Mouse (Mus musculus): ENCODE measurements around the gene Rbfox3.
A peak's percentile ranks its signal among the peaks of the same experiment; 100 is the strongest.

Rbfox3 gene

GRCm38 (mm10) chr11:118671216-118671615 is 240.2 kb downstream of the Rbfox3 start:
- DNase-seq (ENCODE audit: low read depth, low spot score), result no peak

DNA sequence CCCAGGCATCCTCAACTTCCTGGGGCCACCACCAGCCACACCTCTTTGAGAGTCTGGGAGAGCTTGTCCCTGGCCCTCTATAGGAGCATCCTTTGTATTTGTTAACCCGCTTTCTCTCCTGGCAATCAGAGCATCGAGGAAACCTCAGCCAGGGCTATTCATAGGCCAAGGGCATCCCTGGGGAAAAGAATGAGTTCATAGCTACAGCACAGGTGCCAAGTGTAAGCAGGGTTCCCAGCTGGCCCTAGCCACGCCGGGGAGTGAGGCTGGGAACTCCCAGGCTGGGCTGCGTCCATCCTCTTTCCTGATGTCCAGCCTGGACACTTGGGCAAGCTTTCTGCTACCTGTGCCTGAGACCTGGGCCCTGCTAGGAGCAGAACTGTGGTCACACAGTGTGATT is 241.6 kb downstream of the Rbfox3 start:
- DNase-seq (ENCODE audit: low read depth, low spot score), result no peak

DNA sequence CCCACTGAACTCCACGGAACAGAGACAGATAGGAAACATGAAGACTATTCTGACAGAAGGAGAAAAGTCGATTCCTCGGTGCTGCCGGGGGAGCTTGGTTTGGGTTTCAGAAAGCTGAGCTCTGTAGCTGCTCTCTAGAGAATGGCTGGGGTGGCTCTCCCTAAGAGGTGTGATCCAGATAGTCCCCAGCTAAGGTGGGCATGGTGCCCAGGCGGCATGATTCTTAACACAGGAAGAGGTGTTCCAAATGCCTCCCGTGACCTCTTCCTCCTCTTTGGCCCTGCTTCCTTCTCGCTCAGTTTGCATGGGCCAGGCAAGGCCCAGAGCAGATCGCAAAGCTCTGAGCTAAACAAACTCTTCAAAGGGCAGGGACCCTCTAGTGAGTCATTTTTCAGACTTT is 243.0 kb downstream of the Rbfox3 start:
- no peak for DNase-seq (ENCODE audit: low read depth, low spot score)

DNA sequence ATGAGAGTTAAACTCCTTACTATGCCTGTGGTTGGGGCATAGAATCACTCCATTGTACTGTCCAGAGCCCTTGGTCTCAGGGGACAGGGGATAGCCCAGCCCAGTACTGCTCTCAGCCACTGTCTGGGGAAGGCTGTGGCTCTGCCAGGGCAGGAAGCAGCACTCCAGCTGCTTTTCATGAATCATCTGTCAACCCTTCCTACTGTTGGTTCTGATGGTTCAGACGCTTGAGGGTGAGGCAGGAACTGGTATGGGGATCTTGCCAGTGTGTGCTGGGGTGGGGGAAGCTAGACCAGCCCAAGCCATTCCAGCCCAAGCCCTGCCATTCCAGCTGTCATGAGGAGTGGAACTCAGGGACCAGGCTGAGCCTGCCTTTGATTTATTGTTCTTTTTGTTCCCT is 243.5 kb downstream of the Rbfox3 start:
- no peak for DNase-seq (ENCODE audit: low read depth, low spot score)

GRCm38 (mm10) chr11:118666172-118666571 is 245.2 kb downstream of the Rbfox3 start:
- DNase-seq (ENCODE audit: low read depth, low spot score), result no peak

GRCm38 (mm10) chr11:118663305-118663704 is 248.1 kb downstream of the Rbfox3 start:
- DNase-seq (ENCODE audit: low read depth, low spot score), result no peak

- no peak for DNase-seq (ENCODE audit: low read depth, low spot score)
These were observed 252.1 kb downstream of the Rbfox3 start for GRCm38 (mm10) chr11:118659305-118659704.

DNA sequence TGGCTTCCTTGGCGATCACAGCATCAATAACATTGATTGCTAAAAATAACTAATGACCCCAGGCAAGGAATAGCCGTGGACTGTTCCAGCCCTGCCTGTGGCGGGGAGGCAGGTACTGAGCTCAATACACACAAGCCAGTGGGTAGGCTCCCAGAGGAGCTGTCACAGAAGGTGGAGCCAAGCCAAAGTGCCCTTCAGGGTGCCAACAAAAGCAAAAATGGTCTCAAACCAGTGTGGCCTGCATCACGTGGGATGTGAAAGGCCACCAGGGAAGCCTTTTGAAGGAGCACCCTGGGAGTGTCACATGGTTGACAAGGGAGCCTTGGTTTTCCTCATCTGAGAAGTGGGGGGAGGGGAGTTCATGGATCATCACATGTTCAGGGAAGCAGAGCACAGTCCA is 255.6 kb downstream of the Rbfox3 start:
- DNase-seq (ENCODE audit: low read depth, low spot score), result no peak

GRCm38 (mm10) chr11:118653521-118654318 is 257.7 kb downstream of the Rbfox3 start:
- no peak for DNase-seq (ENCODE audit: low read depth, low spot score)

- DNase-seq (ENCODE audit: low read depth, low spot score), result no peak
These were observed 258.8 kb downstream of the Rbfox3 start for GRCm38 (mm10) chr11:118652401-118653240.

DNA sequence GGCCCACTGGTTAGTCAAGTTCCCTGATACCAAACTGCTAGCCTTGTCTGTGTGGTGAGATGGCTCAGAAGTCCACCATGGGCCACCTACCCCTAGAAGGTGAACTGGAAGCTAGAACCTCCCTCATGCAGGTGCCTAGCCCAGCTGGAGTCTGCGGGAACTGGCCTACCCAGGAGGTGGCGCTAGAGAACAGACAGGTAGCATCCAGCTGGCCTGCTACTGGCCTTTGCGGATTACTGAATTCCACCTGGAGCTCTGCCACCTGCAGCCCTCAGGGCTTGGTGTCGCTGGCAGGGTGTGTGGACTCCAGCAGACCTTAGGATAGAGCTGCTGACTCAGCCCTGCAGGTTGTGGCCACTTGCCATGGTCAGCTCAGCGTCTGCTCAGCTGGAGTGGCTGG is 263.0 kb downstream of the Rbfox3 start:
- peak; percentile 41 for DNase-seq (ENCODE audit: low read depth, low spot score)

DNA sequence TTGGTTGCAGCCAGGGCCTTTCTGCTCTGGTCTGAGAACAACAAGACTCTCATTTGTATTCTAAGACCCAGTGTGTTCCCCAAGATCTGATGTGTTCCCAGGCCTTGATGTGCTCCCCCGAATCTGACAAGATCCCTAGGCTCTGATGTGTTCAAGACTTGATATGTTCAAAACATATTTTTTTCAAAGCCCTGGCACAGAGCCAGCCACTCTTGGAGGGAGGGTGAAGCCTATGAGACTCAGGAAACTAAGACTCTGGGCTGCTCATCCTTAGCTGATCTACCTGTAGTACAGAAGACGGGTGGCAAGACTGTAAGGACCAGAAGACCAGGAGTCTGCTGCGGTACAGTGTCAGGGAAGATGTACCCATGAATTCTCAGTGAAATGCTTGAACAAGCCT is 264.5 kb downstream of the Rbfox3 start:
- DNase-seq (ENCODE audit: low read depth, low spot score), result no peak

- no peak for DNase-seq (ENCODE audit: low read depth, low spot score)
These were observed 266.2 kb downstream of the Rbfox3 start for GRCm38 (mm10) chr11:118645158-118645557.

GRCm38 (mm10) chr11:118640706-118641105 is 270.7 kb downstream of the Rbfox3 start:
- DNase-seq (ENCODE audit: low read depth, low spot score), result no peak

DNA sequence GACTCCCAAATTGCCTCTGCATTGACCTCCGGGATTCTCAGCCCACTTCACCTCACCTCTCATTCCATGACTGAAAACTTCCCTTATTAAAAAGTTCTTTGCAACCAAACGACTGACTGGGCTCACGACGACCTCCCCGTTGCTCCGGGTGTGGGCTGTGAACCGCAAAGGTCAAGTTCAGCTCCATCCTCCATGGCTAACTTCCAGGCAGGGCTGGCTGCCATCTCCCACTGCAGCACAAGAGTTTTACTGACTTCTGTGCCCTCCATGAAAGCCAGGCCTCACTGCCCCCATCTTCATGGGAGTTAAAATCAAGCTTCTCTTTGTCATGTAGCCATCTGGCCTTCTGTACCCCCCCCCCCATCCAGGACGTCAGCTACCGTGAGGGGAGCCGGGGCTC is 273.7 kb downstream of the Rbfox3 start:
- DNase-seq (ENCODE audit: low read depth, low spot score), result no peak

DNA sequence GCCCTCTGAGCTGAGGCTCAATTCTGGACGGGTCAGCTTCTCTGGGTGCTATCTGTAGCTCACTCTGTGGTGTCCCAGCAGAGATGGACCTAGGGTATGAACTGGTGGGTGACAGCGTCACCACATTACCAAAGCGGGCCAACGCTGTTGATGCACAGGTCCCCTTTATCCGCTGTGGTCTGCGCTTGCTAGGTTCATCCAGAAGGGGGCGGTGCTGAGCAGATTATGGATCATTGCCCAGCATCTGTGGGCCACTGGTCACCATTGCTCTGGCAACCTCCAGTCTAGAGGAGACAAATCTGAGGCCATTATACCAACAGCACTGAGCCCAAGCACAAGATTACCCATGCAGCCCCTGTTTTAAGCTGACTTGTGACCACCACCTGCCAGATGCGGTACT is 276.8 kb downstream of the Rbfox3 start:
- DNase-seq (ENCODE audit: low read depth, low spot score), result no peak

- DNase-seq (ENCODE audit: low read depth, low spot score), result no peak
These were observed 281.7 kb downstream of the Rbfox3 start for GRCm38 (mm10) chr11:118629718-118630117.

DNA sequence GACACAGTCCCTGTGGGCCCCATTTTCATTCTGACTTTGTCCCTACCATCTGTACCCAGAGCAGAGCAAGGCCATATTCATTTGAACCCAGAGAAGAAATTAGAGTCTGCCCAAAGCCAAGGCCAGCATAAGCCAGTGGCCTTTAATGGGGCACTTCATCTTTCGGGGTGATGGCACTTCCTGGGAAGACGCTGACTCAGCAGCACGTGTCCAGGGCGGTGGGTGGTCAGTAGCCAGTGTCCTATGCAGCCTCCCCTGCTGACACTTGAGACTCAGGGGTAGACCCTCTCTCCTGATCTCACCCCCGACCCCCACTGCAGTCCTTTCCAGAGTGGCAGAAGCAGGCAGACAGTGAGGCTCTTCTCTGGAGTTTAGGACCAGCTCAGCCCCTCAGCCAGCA is 283.9 kb downstream of the Rbfox3 start:
- no peak for DNase-seq (ENCODE audit: low read depth, low spot score)

- DNase-seq (ENCODE audit: low read depth, low spot score), result no peak
These were observed 290.5 kb downstream of the Rbfox3 start for GRCm38 (mm10) chr11:118620869-118621268.

DNA sequence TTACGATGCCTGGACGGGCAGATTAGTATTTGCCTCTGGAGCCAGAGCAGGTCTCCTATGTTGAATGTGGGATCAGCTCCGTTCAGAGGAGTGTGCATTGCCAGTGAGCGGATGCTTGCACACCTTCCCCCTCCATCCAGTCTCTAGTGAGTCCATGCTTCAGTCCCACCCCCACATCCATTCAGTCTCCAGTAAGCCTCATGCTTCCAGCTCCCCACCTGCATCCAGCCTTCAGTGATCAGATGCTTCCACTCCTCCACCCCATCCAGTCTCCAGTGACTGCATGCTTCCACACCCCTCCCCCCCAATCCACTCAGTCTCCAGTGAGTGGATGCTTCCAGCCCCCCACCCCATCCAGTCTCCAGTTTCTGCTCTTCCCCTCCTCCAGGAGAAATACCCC is 297.3 kb downstream of the Rbfox3 start:
- DNase-seq (ENCODE audit: low read depth, low spot score), result no peak

DNA sequence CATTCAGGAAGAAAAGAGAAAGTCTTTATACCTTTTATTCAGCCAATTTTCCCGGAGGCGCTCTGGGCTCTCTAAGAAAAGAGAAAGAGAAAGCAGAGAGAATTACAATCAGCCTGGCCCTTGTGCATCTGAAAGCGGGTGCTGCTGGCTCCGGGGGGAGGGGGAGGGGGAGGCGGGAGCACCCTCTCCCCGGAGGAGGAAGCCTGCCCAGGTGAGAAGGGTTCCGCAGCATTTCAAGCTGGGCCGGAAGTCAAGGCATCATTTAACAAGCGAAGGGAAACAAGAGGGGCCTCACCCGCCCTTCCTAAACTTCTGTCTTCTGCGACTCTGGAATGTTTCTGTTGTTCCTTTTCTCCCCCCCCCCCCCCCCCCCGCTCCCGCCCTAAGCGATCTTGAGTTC is 301.3 kb downstream of the Rbfox3 start:
- DNase-seq (ENCODE audit: low read depth, low spot score), result no peak

DNA sequence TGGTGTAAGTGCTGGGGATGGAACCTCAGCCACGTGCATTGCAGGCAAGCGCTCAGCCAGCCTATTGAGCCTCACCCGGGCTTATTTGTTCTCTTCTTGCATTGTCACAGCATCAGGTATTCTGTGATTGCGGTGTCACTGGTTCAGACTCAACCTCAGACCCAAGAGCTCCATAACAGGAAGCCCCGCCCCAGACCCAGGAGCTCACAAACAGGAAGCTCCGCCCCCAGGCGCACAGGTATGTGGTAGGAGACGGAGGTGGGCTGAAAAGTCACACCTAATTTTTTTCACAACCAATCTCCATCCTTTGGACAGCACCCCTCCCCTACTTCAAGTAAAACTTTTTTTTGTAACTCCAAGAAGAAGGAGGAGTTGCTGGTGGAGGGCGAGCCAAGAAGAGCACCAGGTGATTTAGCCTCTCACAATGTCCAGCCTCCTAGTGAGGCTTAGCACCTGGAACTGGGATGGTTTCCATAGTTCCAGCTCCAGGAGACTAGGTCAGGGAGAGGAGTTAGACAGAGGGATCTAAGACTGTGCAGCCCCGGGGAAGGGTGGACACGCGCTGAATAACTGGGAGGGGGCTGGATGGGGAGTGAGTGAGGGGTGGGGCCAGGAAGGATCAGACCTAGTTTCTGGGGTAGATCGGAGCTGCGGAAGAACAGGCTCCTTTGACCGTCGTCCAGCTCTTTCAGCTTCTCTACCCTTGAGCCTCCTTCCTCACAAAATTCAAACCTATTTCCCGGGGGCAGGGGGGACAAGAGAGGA is 302.0 kb downstream of the Rbfox3 start:
- DNase-seq (ENCODE audit: low read depth, low spot score), result no peak
